ENCODE assay signal across 26 mouse cellular contexts in genomic region chr9:70138511-70138910, GRCm38 (mm10). TPM values are rescaled to one million over a fixed set of nuclear protein-coding genes. Genes with fewer than 3 reads are reported as not detected.
DNase-seq lines count a peak whose midpoint lies in the region; ATAC-seq and TF ChIP-seq lines count a peak whose summit lies in the region.
"Had no signal": no experiment of that assay in that cellular context is flagged by ENCODE, and none has a peak within 500 bp of the region (broad histone marks: within the 10 kb centered on the region; RNA-seq: fewer than 3 reads in every experiment).

No protein-coding gene starts in this region.

- peaks cover 5% of the 10 kb centered on the region; the same call in 1 of the 2 replicates for H3K27me3 ChIP-seq in kidney, embryonic 14.5 days (ENCODE audit: control insufficient read depth, insufficient read depth, low read length)
- no peaks in the 10 kb centered on the region for H3K27me3 ChIP-seq in kidney, postnatal 0 days (ENCODE audit: insufficient read depth, low read length)

- no peak overlapping the region for H3K27ac ChIP-seq in kidney, embryonic 14.5 days (ENCODE audit: low read depth, low read length)
- peak overlapping the region; percentile 89 for H3K27ac ChIP-seq in kidney, postnatal 0 days
- H3K27ac ChIP-seq: embryonic facial prominence, embryonic 13.5 days; forebrain, embryonic 12.5 days; hindbrain, embryonic 15.5 days; layer of hippocampus, adult 2 months; liver, embryonic 14.5 days; midbrain, embryonic 13.5 days; neural tube, embryonic 12.5 days had no signal

- no peak overlapping the region for H3K9ac ChIP-seq in kidney, embryonic 14.5 days (ENCODE audit: low read depth, low read length)
- no peak overlapping the region for H3K9ac ChIP-seq in kidney, postnatal 0 days (ENCODE audit: low read depth, low read length)
- H3K9ac ChIP-seq: embryonic facial prominence, embryonic 13.5 days; forebrain, embryonic 12.5 days; heart, embryonic 15.5 days; hindbrain, embryonic 15.5 days; limb, embryonic 13.5 days; liver, embryonic 14.5 days; lung, embryonic 14.5 days; midbrain, embryonic 13.5 days; neural tube, embryonic 12.5 days had no signal

- H3K36me3 ChIP-seq in kidney, embryonic 14.5 days (ENCODE audit: control insufficient read depth, insufficient read depth, low read length), result no peaks in the 10 kb centered on the region
- H3K36me3 ChIP-seq in kidney, postnatal 0 days (ENCODE audit: insufficient read depth, low read length), result no peaks in the 10 kb centered on the region
- H3K36me3 ChIP-seq: embryonic facial prominence, embryonic 13.5 days; forebrain, embryonic 12.5 days; G1E; heart, embryonic 15.5 days; hindbrain, embryonic 15.5 days; limb, embryonic 13.5 days; midbrain, embryonic 13.5 days; neural tube, embryonic 12.5 days had no signal

- H3K9me3 ChIP-seq in kidney, embryonic 14.5 days (ENCODE audit: control insufficient read depth, low read length), result no peaks in the 10 kb centered on the region
- no peaks in the 10 kb centered on the region for H3K9me3 ChIP-seq in kidney, postnatal 0 days (replicated peaks; ENCODE audit: low read length)
- H3K9me3 ChIP-seq: embryonic facial prominence, embryonic 13.5 days; forebrain, embryonic 12.5 days; heart, embryonic 15.5 days; hindbrain, embryonic 15.5 days; limb, embryonic 13.5 days; midbrain, embryonic 13.5 days; neural tube, embryonic 12.5 days had no signal

- WGBS in kidney, embryonic 14.5 days, result 40% methylated on average over 7 of the region's 7 CpGs
- 44% methylated on average over 7 of the region's 7 CpGs for WGBS in kidney, postnatal 0 days

- no peak for ATAC-seq in kidney, embryonic 14.5 days (ENCODE audit: low FRiP score, low TSS enrichment)
- ATAC-seq in kidney, postnatal 0 days (replicated peaks; ENCODE audit: low FRiP score, low read depth), result no peak
- ATAC-seq: CD4-positive, CD25-positive, alpha-beta regulatory T cell, adult 4 months; midbrain, embryonic 13.5 days had no signal

- H3K4me2 ChIP-seq in kidney, embryonic 14.5 days (replicated peaks; ENCODE audit: low read depth, low read length), result no peak overlapping the region
- H3K4me2 ChIP-seq in kidney, postnatal 0 days (ENCODE audit: low read length), result no peak overlapping the region
- H3K4me2 ChIP-seq: embryonic facial prominence, embryonic 13.5 days; forebrain, embryonic 12.5 days; lung, embryonic 14.5 days; midbrain, embryonic 13.5 days; neural tube, embryonic 12.5 days had no signal

- peaks cover 28% of the 10 kb centered on the region for H3K4me1 ChIP-seq in kidney, embryonic 14.5 days (ENCODE audit: control insufficient read depth, insufficient read depth, low read length)
- H3K4me1 ChIP-seq in kidney, postnatal 0 days (replicated peaks; ENCODE audit: insufficient read depth, low read length), result peaks cover 14% of the 10 kb centered on the region

- peak; percentile 67 for DNase-seq in kidney, adult 11 months
- DNase-seq in ES-CJ7 (ENCODE audit: low read depth, low spot score), result peak; percentile 70
- DNase-seq in kidney, adult 18-20 months, result peak; percentile 54
- peak; percentile 26 for DNase-seq in kidney, postnatal 0 days (ENCODE audit: low spot score)
- DNase-seq in ovary, postnatal 10 days (ENCODE audit: low spot score), result no peak
- no peak for DNase-seq in adrenal gland, postnatal 14 days
- no peak for DNase-seq in frontal cortex, postnatal 36 days (ENCODE audit: low spot score in 2 of 2)
- DNase-seq: adrenal gland, postnatal 10 days; cerebellum, adult 8-10 months; heart, postnatal 4 days; layer of hippocampus, postnatal 36 days; lung, embryonic 14.5 days had no signal

- TF ChIP-seq CTCF in kidney, postnatal 0 days (IDR thresholded peaks at IDR 0.05; ENCODE audit: low read depth), result no peak

- no peak overlapping the region for H3K4me3 ChIP-seq in kidney, embryonic 14.5 days (ENCODE audit: low read length)
- no peak overlapping the region for H3K4me3 ChIP-seq in kidney, postnatal 0 days (replicated peaks; ENCODE audit: low read depth, low read length)
- H3K4me3 ChIP-seq: embryonic facial prominence, embryonic 13.5 days; erythroblast, embryonic 14.5 days; forebrain, embryonic 12.5 days; heart, embryonic 15.5 days; hindbrain, embryonic 15.5 days; layer of hippocampus, adult 2 months; limb, embryonic 13.5 days; midbrain, embryonic 13.5 days; neural tube, embryonic 12.5 days had no signal

RNA-seq across cellular contexts. Expression of gene Fam81a, which starts 3.8 kb away (rescaled TPM):
- 10.9 and 13.0 TPM in 2 replicates for polyA plus RNA-seq in kidney, embryonic 14.5 days (2014; fragmentation: Nextera tagmentation; extraction: Ambion mirVana)
- 11.7 and 14.8 TPM in 2 replicates for polyA plus RNA-seq in kidney, postnatal 0 days (2015; fragmentation: Nextera tagmentation; extraction: Ambion mirVana)
- total RNA-seq in adrenal gland, postnatal 14 days (2021), result 3.4 and 3.5 TPM in 2 replicates
- total RNA-seq: common myeloid progenitor, adult 5-6 weeks; G1E had no signal
- polyA plus RNA-seq: erythroblast, embryonic 14.5 days; G1E had no signal

Comparison
In these comparisons a context has a peak if more than half of its experiments do, and no peak if none do; other contexts are left out.
1. DNase-seq: peak in kidney, adult 11 months (single experiment), ES-CJ7 (single experiment), kidney, adult 18-20 months (single experiment) and kidney, postnatal 0 days (single experiment); none in ovary, postnatal 10 days (single experiment), adrenal gland, postnatal 14 days (single experiment) and frontal cortex, postnatal 36 days (0 of 2).